Mouse (Mus musculus) heart, embryonic 13.5 days (tissue): ENCODE data around the gene Tsga10. TPM values are rescaled to one million over a fixed set of nuclear protein-coding genes. Genes with fewer than 3 reads are reported as not detected.
"Not testable (repeated sequence)": the region's sequence is repeated elsewhere in the genome, so short reads cannot be mapped to it uniquely, and the experiment has no call there.

Experiments used
- ATAC-seq: fragments of 200-750 bp; cut with Nextera tagmentation; 2 replicates; pipeline ENCODE4 v1.8.0; 2017; ENCODE audit warnings: moderate TSS enrichment; ENCODE audit not compliant: insufficient number of reproducible peaks, low FRiP score, low TSS enrichment; ENCODE audit errors: extremely low read depth
- H3K27ac ChIP-seq: fragments of 300-500 bp; sonication (generic); replicated peaks from 2 replicates; pipeline ENCODE4 v1.5.1; 2015; ENCODE audit warnings: moderate library complexity, mild to moderate bottlenecking, inconsistent platforms
- H3K27me3 ChIP-seq: fragments of 300-500 bp; sonication (generic); replicated peaks from 2 replicates; pipeline ENCODE4 v1.6.1; 2015; ENCODE audit warnings: mild to moderate bottlenecking, inconsistent platforms
- H3K36me3 ChIP-seq: fragments of 300-500 bp; sonication (generic); 2 replicates; pipeline ENCODE4 v1.6.1; 2015; ENCODE audit warnings: mild to moderate bottlenecking, inconsistent platforms
- H3K4me1 ChIP-seq: fragments of 300-500 bp; sonication (generic); 2 replicates; pipeline ENCODE4 v1.6.1; 2015; ENCODE audit warnings: inconsistent platforms
- H3K4me2 ChIP-seq: fragments of 300-500 bp; sonication (generic); 2 replicates; pipeline ENCODE4 v1.6.1; 2015; ENCODE audit warnings: inconsistent platforms, mild to moderate bottlenecking, moderate library complexity
- H3K4me3 ChIP-seq: fragments of 300-500 bp; sonication (generic); 2 replicates; pipeline ENCODE4 v1.5.1; 2015; ENCODE audit warnings: moderate library complexity, mild to moderate bottlenecking, inconsistent platforms
- H3K9ac ChIP-seq: fragments of 300-500 bp; sonication (generic); 2 replicates; pipeline ENCODE4 v1.6.1; 2015; ENCODE audit warnings: inconsistent platforms, mild to moderate bottlenecking, moderate library complexity
- H3K9me3 ChIP-seq: fragments of 300-500 bp; sonication (generic); 2 replicates; pipeline ENCODE4 v1.6.1; 2016; ENCODE audit warnings: inconsistent platforms
- WGBS: fragments of 180-500 bp; shearing (Covaris S2); methylation state at CpG from one replicate; pipeline ENCODE4 v1.1.7; 2015; ENCODE audit warnings: mixed read lengths; 5-methylcytosine and 5-hydroxymethylcytosine counted together
- polyA plus RNA-seq: library from polyadenylated mRNA; unstranded; fragments of >200 nt; fragmentation: Nextera tagmentation; extraction: Ambion mirVana; gene quantifications from 2 replicates; pipeline ENCODE4 v1.2.1, GENCODE M21; 2015

Gene Tsga10
- polyA plus RNA-seq, 1 experiment from 2014 or later: 3.6 TPM

- H3K4me1 ChIP-seq: peaks cover 8% of the 10 kb centered on the region; the same call in 1 of the 2 replicates
- peak within 1 kb of the TSS; percentile 91 for H3K4me2 ChIP-seq
- H3K9me3 ChIP-seq: no peaks in the 10 kb centered on the region
- under 1% methylated on average over 62 of the region's 69 CpGs for WGBS
- H3K27ac ChIP-seq: no peak within 1 kb of the TSS
- H3K27me3 ChIP-seq: peaks cover 24% of the 10 kb centered on the region
- ATAC-seq: peak; percentile 62; the same call in 1 of the 2 replicates
- H3K9ac ChIP-seq: peak within 1 kb of the TSS; percentile 86
- H3K4me3 ChIP-seq: peak within 1 kb of the TSS; percentile 72
- no peaks in the 10 kb centered on the region for H3K36me3 ChIP-seq
Measured at GRCm38 (mm10) chr1:37719761-37720640, 146.2 kb downstream of the Tsga10 start, which contains the start of gene 2010300C02Rik. TSS of gene 2010300C02Rik (minus strand) at chr1:37720085.

- Histone ChIP-seq H3K4me3 (peak overlapping the region; percentile 72), H3K4me1 (peaks cover 8% of the 10 kb centered on the region; the same call in 1 of the 2 replicates), H3K27ac (no peak overlapping the region), H3K9me3 (no peaks in the 10 kb centered on the region), H3K4me2 (peak overlapping the region; percentile 91), H3K36me3 (no peaks in the 10 kb centered on the region), H3K27me3 (peaks cover 24% of the 10 kb centered on the region), H3K9ac (peak overlapping the region; percentile 86)
- ATAC-seq: 0 out of 2 replicates have a peak, but pooled peaks have one; percentile 22
- 6% methylated on average over 44 of the region's 49 CpGs for WGBS
Measured at GRCm38 (mm10) chr1:37719030-37719723, 147.1 kb downstream of the Tsga10 start.

- H3K27ac ChIP-seq: no peak overlapping the region
- H3K4me3 ChIP-seq: peak overlapping the region; percentile 72; the same call in 1 of the 2 replicates
- H3K9me3 ChIP-seq: no peaks in the 10 kb centered on the region
- peaks cover 8% of the 10 kb centered on the region; the same call in 1 of the 2 replicates for H3K4me1 ChIP-seq
- no peak for ATAC-seq
- H3K36me3 ChIP-seq: no peaks in the 10 kb centered on the region
- peak overlapping the region; percentile 91 for H3K4me2 ChIP-seq
- H3K9ac ChIP-seq: no peak overlapping the region
- peaks cover 24% of the 10 kb centered on the region for H3K27me3 ChIP-seq
- 63% methylated on average over 7 of the region's 7 CpGs for WGBS
Measured at GRCm38 (mm10) chr1:37718516-37718915, 147.7 kb downstream of the Tsga10 start.

GRCm38 (mm10) chr1:37717415-37718195, 148.6 kb downstream of the Tsga10 start:
- Histone ChIP-seq H3K9ac (no peak overlapping the region), H3K27ac (no peak overlapping the region), H3K4me3 (no peak overlapping the region), H3K36me3 (no peaks in the 10 kb centered on the region), H3K9me3 (no peaks in the 10 kb centered on the region), H3K4me2 (no peak overlapping the region), H3K27me3 (peaks cover 24% of the 10 kb centered on the region), H3K4me1 (peaks cover 8% of the 10 kb centered on the region; the same call in 1 of the 2 replicates)
- no peak for ATAC-seq
- WGBS: 65% methylated on average over 14 of the region's 14 CpGs

- H3K27me3 ChIP-seq, H3K9ac ChIP-seq, H3K4me3 ChIP-seq, H3K9me3 ChIP-seq, H3K27ac ChIP-seq, H3K4me2 ChIP-seq, H3K4me1 ChIP-seq, H3K36me3 ChIP-seq, ATAC-seq: not testable (repeated sequence)
- 30% methylated on average over 4 of the region's 4 CpGs for WGBS
Measured at GRCm38 (mm10) chr1:37712357-37712737, 153.9 kb downstream of the Tsga10 start.

GRCm38 (mm10) chr1:37711596-37712356, 154.5 kb downstream of the Tsga10 start:
- no peak overlapping the region for H3K9ac ChIP-seq
- no peak overlapping the region for H3K4me2 ChIP-seq
- no peak overlapping the region for H3K27ac ChIP-seq
- no peaks in the 10 kb centered on the region for H3K36me3 ChIP-seq
- H3K4me3 ChIP-seq: no peak overlapping the region
- 81% methylated on average over 10 of the region's 10 CpGs for WGBS
- H3K9me3 ChIP-seq: no peaks in the 10 kb centered on the region
- H3K27me3 ChIP-seq: no peaks in the 10 kb centered on the region
- no peak for ATAC-seq
- H3K4me1 ChIP-seq: no peaks in the 10 kb centered on the region

- no peak for ATAC-seq
- Histone ChIP-seq H3K36me3 (no peaks in the 10 kb centered on the region), H3K9ac (no peak overlapping the region), H3K4me2 (no peak overlapping the region), H3K9me3 (no peaks in the 10 kb centered on the region), H3K4me3 (no peak overlapping the region), H3K27ac (no peak overlapping the region), H3K4me1 (no peaks in the 10 kb centered on the region), H3K27me3 (no peaks in the 10 kb centered on the region)
- WGBS: 74% methylated on average over 5 of the region's 5 CpGs
Measured at GRCm38 (mm10) chr1:37711082-37711481, 155.1 kb downstream of the Tsga10 start.

GRCm38 (mm10) chr1:37709736-37710135, 156.5 kb downstream of the Tsga10 start:
- H3K27me3 ChIP-seq: no peaks in the 10 kb centered on the region
- no peak for ATAC-seq
- H3K4me2 ChIP-seq: no peak overlapping the region
- no peak overlapping the region for H3K4me3 ChIP-seq
- no peak overlapping the region for H3K9ac ChIP-seq
- H3K27ac ChIP-seq: no peak overlapping the region
- H3K4me1 ChIP-seq: no peaks in the 10 kb centered on the region
- H3K36me3 ChIP-seq: no peaks in the 10 kb centered on the region
- no peaks in the 10 kb centered on the region for H3K9me3 ChIP-seq
- WGBS: 82% methylated on average over 8 of the region's 8 CpGs

GRCm38 (mm10) chr1:37708270-37708955, 157.8 kb downstream of the Tsga10 start:
- no peaks in the 10 kb centered on the region for H3K9me3 ChIP-seq
- no peaks in the 10 kb centered on the region for H3K4me1 ChIP-seq
- H3K4me3 ChIP-seq: no peak overlapping the region
- no peaks in the 10 kb centered on the region for H3K36me3 ChIP-seq
- H3K27ac ChIP-seq: no peak overlapping the region
- H3K27me3 ChIP-seq: no peaks in the 10 kb centered on the region
- 83% methylated on average over 6 of the region's 6 CpGs for WGBS
- H3K9ac ChIP-seq: no peak overlapping the region
- no peak overlapping the region for H3K4me2 ChIP-seq
- no peak for ATAC-seq
